Mouse (Mus musculus) olfactory bulb, adult 2 months (tissue): ENCODE data around the gene Uox.

Source experiments
- CTCF ChIP-seq: fragments of 200-500 bp; IDR thresholded peaks from 2 replicates; pipeline ENCODE4 v1.5.1; 2012; ENCODE audit warnings: low read depth, mild to moderate bottlenecking, low read length, moderate library complexity; ENCODE audit not compliant: insufficient read depth
- POLR2A ChIP-seq: fragments of 200-500 bp; IDR thresholded peaks from 2 replicates; pipeline ENCODE4 v1.6.1; 2012; ENCODE audit warnings: mild to moderate bottlenecking, low read depth, low read length, moderate library complexity; ENCODE audit not compliant: insufficient read depth

GRCm38 (mm10) chr3:146586616-146587015 lies 16.4 kb downstream of the Uox start:
- TF ChIP-seq CTCF (no peak), POLR2A (no peak)
